Mouse (Mus musculus): ENCODE measurements around the gene Ap5s1. TPM values are rescaled to one million over a fixed set of nuclear protein-coding genes. Genes with fewer than 3 reads are reported as not detected.
A peak's percentile ranks its signal among the peaks of the same experiment; 100 is the strongest.

Ap5s1 gene
- polyA plus RNA-seq, 2 experiments = 26.7 to 29.5 TPM

GRCm38 (mm10) chr2:131211026-131211615 lies 4.2 kb downstream of the Ap5s1 start:
- no peaks in the 10 kb centered on the region for H3K27me3 ChIP-seq (ENCODE audit: control insufficient read depth, insufficient read depth, low read length)
- WGBS = 67% methylated on average over 9 of the region's 9 CpGs
- no peaks in the 10 kb centered on the region for H3K9me3 ChIP-seq (ENCODE audit: control insufficient read depth, low read length)
- DNase-seq (ENCODE audit: low spot score) = no peak
- no peak for TF ChIP-seq POLR2A (IDR thresholded peaks at IDR 0.05; ENCODE audit: borderline replicate concordance, extremely low read depth, insufficient read depth, insufficient read length)
- peak overlapping the region; percentile 82; the same call in 1 of the 2 replicates for H3K27ac ChIP-seq (replicated peaks; ENCODE audit: low read depth, low read length)
- peak overlapping the region; percentile 71 for H3K9ac ChIP-seq (ENCODE audit: low read depth, low read length, severe bottlenecking)
- ATAC-seq (ENCODE audit: low FRiP score, low read depth) = no peak
- H3K4me2 ChIP-seq (replicated peaks; ENCODE audit: low read depth, low read length, severe bottlenecking) = peak overlapping the region; percentile 65
- peaks cover 5% of the 10 kb centered on the region for H3K4me1 ChIP-seq (ENCODE audit: control insufficient read depth, insufficient read depth, low read length)
- peaks cover 8% of the 10 kb centered on the region; the same call in 1 of the 2 replicates for H3K36me3 ChIP-seq (ENCODE audit: control insufficient read depth, insufficient read depth, low read length)
- peak overlapping the region; percentile 55 for H3K4me3 ChIP-seq (replicated peaks; ENCODE audit: low read length)

- H3K9ac ChIP-seq (ENCODE audit: low read depth, low read length, severe bottlenecking) = no peak overlapping the region
Observed at GRCm38 (mm10) chr2:131213773-131214172, 6.9 kb downstream of the Ap5s1 start.

GRCm38 (mm10) chr2:131215941-131216858 lies 9.3 kb downstream of the Ap5s1 start:
- no peak overlapping the region for H3K4me3 ChIP-seq (replicated peaks; ENCODE audit: low read length)
- H3K4me2 ChIP-seq (replicated peaks; ENCODE audit: low read depth, low read length, severe bottlenecking) = no peak overlapping the region
- H3K9ac ChIP-seq (ENCODE audit: low read depth, low read length, severe bottlenecking) = no peak overlapping the region
- H3K27ac ChIP-seq (replicated peaks; ENCODE audit: low read depth, low read length) = no peak overlapping the region
- peaks cover 2% of the 10 kb centered on the region for H3K4me1 ChIP-seq (ENCODE audit: control insufficient read depth, insufficient read depth, low read length)
- H3K36me3 ChIP-seq (ENCODE audit: control insufficient read depth, insufficient read depth, low read length) = peaks cover 8% of the 10 kb centered on the region; the same call in 1 of the 2 replicates
- H3K9me3 ChIP-seq (ENCODE audit: control insufficient read depth, low read length) = no peaks in the 10 kb centered on the region
- 76% methylated on average over 7 of the region's 7 CpGs for WGBS
- H3K27me3 ChIP-seq (ENCODE audit: control insufficient read depth, insufficient read depth, low read length) = no peaks in the 10 kb centered on the region
- DNase-seq (ENCODE audit: low spot score) (no peak), ATAC-seq (ENCODE audit: low FRiP score, low read depth) (no peak)
- TF ChIP-seq POLR2A (IDR thresholded peaks at IDR 0.05; ENCODE audit: borderline replicate concordance, extremely low read depth, insufficient read depth, insufficient read length) = no peak

More at GRCm38 (mm10) chr2:131213773-131214172, 6.9 kb downstream of the Ap5s1 start:
- TF ChIP-seq POLR2A (IDR thresholded peaks at IDR 0.05; ENCODE audit: borderline replicate concordance, extremely low read depth, insufficient read depth, insufficient read length) = no peak
- H3K27ac ChIP-seq (replicated peaks; ENCODE audit: low read depth, low read length) = no peak overlapping the region
- no peak overlapping the region for H3K4me3 ChIP-seq (replicated peaks; ENCODE audit: low read length)
- no peaks in the 10 kb centered on the region for H3K9me3 ChIP-seq (ENCODE audit: control insufficient read depth, low read length)
- H3K4me1 ChIP-seq (ENCODE audit: control insufficient read depth, insufficient read depth, low read length) = peaks cover 5% of the 10 kb centered on the region
- H3K27me3 ChIP-seq (ENCODE audit: control insufficient read depth, insufficient read depth, low read length) = no peaks in the 10 kb centered on the region
- ATAC-seq (ENCODE audit: low FRiP score, low read depth) = no peak
- H3K4me2 ChIP-seq (replicated peaks; ENCODE audit: low read depth, low read length, severe bottlenecking) = no peak overlapping the region
- H3K36me3 ChIP-seq (ENCODE audit: control insufficient read depth, insufficient read depth, low read length) = peaks cover 8% of the 10 kb centered on the region; the same call in 1 of the 2 replicates
- no peak for DNase-seq (ENCODE audit: low spot score)
- 79% methylated on average over 7 of the region's 7 CpGs for whole genome bisulfite sequencing

- no peak overlapping the region for H3K9ac ChIP-seq (ENCODE audit: low read depth, low read length, severe bottlenecking)
- H3K27me3 ChIP-seq (ENCODE audit: control insufficient read depth, insufficient read depth, low read length) = no peaks in the 10 kb centered on the region
- no peaks in the 10 kb centered on the region for H3K4me1 ChIP-seq (ENCODE audit: control insufficient read depth, insufficient read depth, low read length)
- 77% methylated on average over 4 of the region's 4 CpGs for WGBS
- no peaks in the 10 kb centered on the region for H3K9me3 ChIP-seq (ENCODE audit: control insufficient read depth, low read length)
- no peaks in the 10 kb centered on the region for H3K36me3 ChIP-seq (ENCODE audit: control insufficient read depth, insufficient read depth, low read length)
- no peak for TF ChIP-seq POLR2A (IDR thresholded peaks at IDR 0.05; ENCODE audit: borderline replicate concordance, extremely low read depth, insufficient read depth, insufficient read length)
- DNase-seq (ENCODE audit: low spot score) (no peak), ATAC-seq (ENCODE audit: low FRiP score, low read depth) (no peak)
- no peak overlapping the region for H3K4me3 ChIP-seq (replicated peaks; ENCODE audit: low read length)
- H3K4me2 ChIP-seq (replicated peaks; ENCODE audit: low read depth, low read length, severe bottlenecking) = no peak overlapping the region
- H3K27ac ChIP-seq (replicated peaks; ENCODE audit: low read depth, low read length) = no peak overlapping the region
Observed at GRCm38 (mm10) chr2:131220030-131220429, 13.2 kb downstream of the Ap5s1 start.

- no peak overlapping the region for H3K9ac ChIP-seq (ENCODE audit: low read depth, low read length, severe bottlenecking)
- H3K27me3 ChIP-seq (ENCODE audit: control insufficient read depth, insufficient read depth, low read length) = no peaks in the 10 kb centered on the region
- no peaks in the 10 kb centered on the region for H3K4me1 ChIP-seq (ENCODE audit: control insufficient read depth, insufficient read depth, low read length)
- no peak overlapping the region for H3K4me3 ChIP-seq (replicated peaks; ENCODE audit: low read length)
- no peaks in the 10 kb centered on the region for H3K36me3 ChIP-seq (ENCODE audit: control insufficient read depth, insufficient read depth, low read length)
- H3K27ac ChIP-seq (replicated peaks; ENCODE audit: low read depth, low read length) = no peak overlapping the region
- no peak for TF ChIP-seq POLR2A (IDR thresholded peaks at IDR 0.05; ENCODE audit: borderline replicate concordance, extremely low read depth, insufficient read depth, insufficient read length)
- no peak for DNase-seq (ENCODE audit: low spot score)
- H3K4me2 ChIP-seq (replicated peaks; ENCODE audit: low read depth, low read length, severe bottlenecking) = no peak overlapping the region
- ATAC-seq (ENCODE audit: low FRiP score, low read depth) = no peak
- no peaks in the 10 kb centered on the region for H3K9me3 ChIP-seq (ENCODE audit: control insufficient read depth, low read length)
- WGBS = 77% methylated on average over 3 of the region's 3 CpGs
Observed at GRCm38 (mm10) chr2:131221853-131222515, 15.1 kb downstream of the Ap5s1 start.
